Mouse (Mus musculus) gastrocnemius, adult 8-10 months (tissue): ENCODE data around the gene Zcchc8. TPM values are rescaled to one million over a fixed set of nuclear protein-coding genes. Genes with fewer than 3 reads are reported as not detected.
"Not testable (repeated sequence)": the region's sequence is repeated elsewhere in the genome, so short reads cannot be mapped to it uniquely, and the experiment has no call there.

ENCODE experiments used
- DNase-seq, 2 experiments: peaks; one replicate each; pipeline ENCODE4 v3.0.0; 2022; ENCODE audit warnings: low spot score in 2 of 2
- total RNA-seq, 4 experiments: library from RNA; stranded (reverse); gene quantifications; 2 replicates each; pipeline ENCODE4 v1.2.4; 2022

Zcchc8 gene
- total RNA-seq, result 10 to 100 TPM in 3 of 4 experiments, 1 to 10 TPM in 1; 10.0 to 15.4 (median 11.6) TPM

DNA sequence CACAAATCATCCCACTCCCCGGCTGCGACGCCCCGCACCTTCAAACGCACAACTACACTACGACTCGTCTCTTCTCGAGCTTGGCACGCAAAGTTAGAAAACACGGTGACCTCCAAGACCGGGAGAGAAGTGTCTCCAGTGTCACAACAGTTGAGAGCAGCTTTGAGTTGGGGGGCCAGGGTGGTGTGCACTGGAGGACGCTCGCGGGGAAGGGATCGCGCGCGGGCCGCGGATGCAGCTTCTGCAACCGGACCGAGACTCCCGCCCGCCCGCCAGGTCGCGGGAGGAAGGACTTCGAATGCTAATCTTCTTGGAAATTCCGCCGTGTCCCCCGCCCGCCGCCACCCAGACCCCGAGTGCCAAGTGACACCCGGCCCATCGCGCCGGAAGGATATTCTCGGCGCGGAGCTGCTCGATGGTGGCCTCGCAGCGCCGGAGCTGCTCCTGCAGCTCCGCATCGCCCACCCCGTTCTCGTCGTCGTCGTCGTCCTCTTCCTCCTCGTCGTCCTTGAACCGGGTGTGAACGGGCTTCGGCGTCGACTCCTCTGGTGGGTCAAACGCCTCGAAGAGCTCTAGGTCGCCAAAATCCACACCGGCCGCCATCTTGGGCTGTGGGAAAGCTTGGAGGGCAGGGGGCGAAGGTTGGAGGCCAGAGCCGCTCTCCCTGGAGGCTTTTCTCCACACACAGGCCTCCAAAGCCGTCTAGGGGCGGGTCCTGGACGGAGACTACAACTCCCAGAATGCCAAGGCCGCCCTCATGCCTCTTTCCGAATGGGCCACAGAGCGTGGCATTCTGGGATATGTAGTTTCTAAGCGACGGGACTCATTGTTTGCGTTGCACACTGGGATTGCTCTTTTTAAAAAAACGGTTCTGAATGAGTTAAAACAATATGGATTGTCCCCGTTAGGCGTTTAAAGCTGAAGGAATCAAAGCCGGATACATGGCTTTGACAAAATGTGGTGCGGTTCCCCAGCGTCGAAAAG, at the start of gene Zcchc8:
Gene Zcchc8 (minus strand): TSS at position 773 of the 984 bp plus-strand sequence.
- peak; percentile 92 to 94 for DNase-seq

DNA sequence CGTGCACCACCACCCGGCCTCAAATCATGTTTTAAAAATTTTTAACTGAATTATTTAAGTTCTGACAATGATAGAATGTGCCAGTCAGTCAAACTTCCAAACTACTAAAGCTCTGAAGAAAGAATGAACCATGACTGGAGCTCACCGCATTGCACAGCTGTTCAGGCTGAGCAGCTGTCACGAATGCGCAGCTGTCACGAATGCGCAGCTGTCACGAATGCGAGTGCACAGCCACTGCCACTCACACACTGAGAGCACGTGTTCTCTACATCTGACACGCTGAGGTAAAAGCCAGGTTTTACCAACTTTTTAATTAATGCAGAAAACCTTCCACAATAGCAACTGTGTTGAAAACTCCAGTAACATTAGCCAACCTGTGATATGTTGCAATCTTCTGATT, 45.6 kb upstream of the Zcchc8 start:
- DNase-seq, result not testable (repeated sequence)

DNA sequence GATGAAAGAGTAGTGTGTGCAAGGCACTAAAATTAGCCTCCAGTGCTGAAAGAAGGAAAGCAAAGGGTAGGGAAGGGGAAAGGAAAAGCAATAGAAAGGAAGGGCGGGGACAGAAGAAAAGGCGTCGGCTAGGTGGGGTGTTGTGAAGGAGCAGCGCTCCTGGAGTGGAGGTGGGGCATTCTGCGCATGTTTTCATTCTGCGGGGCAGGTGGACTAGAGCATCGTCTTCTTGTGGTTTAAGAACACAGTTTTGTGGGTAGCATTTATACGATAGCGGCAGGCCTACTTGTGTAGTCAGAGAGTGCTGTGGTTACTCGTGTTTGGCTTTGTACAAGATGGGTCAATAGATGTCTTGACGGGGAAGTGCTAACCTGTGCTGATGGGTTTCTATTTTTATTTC, 44.6 kb upstream of the Zcchc8 start:
- DNase-seq, result no peak

DNA sequence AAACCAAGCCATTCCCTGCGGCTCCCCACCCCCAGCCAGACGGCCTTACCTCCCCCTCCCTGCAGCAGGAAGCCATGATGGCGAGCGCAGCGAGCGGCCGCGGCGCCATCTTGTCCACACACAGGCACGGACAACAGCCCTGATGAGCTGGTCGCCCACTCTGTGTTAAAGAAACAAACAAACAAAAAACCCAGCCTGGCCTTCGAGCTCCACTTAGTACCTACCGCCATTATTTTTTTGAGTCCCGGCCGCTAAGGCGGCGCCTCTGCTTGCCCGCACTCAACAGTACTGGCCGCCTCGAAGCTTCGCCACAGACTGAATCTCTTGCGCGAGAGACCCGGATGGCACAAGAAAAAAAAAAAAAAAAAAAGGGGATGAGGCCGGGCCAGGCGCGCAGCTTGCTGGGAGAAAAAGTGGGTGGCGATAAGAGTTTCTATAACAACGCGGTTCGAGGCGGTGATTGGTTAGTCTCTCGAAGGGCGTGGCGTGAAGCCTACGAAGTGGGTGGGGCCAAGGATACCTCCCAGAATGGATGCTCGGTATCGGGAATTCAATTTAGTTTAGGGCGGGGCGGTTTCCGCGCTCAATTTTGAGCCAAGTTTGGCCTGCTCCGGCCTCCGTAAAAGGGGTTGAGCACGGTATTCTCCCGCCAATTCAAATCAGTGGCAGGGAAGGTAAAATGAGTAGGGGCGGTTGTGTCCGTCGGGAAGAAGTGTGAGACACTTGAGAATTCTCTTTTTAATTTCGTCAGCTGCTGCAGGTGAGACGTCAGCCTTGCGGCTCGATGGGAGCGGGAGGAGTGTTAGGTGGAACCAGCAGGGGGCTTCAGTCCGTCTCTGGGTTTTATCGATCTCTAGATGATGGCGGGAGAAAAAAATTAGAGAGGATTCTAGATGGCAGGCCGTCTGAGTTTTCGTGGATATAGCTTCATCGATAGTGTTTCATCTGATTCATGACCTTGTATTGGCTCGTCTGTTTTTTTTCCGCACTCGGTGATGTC, 28.5 kb upstream of the Zcchc8 start, which contains the start of the genes Rsrc2 and Kntc1:
Gene Rsrc2 (minus strand): TSS at position 350 of the 1,000 bp plus-strand sequence.
Gene Kntc1 (plus strand): TSS at position 652 of the 1,000 bp plus-strand sequence.
- DNase-seq, result peak; percentile 98 to 99

DNA sequence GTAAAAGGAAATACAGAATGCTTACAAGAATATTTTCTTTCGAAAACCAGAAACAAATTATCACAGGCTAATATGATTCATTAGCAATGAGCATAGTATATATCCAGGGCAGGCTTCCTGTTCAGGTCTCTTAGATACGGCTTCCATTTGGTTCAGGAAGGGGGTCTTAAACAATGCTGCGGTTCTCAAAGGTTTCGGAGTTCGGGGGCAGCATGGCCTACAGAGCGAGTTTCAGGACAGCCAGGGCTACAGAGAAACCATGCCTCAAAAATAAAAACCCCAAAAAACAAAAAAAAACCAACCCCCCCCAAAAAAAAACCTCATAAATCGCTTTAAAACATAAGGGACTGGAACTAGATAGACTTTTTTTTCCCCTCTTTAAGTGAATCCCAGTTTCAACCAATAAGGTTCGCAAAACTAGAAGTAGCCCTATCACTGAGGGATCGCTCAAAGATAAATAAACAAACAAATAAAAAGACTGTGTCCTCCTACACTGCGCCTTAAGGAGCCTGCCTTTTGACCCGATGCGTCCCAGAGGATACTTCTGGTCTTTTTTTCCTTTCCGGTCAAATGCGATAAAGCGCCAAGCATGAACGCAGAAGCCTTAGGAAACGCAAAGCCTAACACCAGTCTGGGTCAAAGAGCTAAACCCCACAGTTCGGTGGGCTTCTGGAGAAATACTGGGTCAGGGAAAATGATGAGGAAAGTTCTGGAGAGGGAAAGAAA, 27.6 kb upstream of the Zcchc8 start:
- no peak for DNase-seq

DNA sequence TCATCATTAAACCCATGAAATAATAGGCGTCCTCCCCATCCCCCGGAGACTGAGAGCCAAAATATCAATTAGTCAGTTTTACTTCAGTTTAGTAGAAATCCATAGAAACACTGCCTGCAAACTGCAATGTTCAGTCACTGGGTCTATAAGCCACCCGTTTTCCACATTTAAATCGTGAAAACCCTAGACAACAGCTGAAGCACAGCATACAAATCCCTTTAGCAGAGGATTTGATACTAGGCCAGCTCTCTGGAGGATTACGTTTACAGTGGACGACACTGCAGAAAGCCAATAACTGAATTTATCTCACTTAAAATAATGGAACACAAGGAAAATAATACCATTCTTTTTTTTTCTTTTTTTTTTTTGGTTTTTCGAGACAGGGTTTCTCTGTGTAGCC, 26.7 kb upstream of the Zcchc8 start:
- DNase-seq, result no peak

DNA sequence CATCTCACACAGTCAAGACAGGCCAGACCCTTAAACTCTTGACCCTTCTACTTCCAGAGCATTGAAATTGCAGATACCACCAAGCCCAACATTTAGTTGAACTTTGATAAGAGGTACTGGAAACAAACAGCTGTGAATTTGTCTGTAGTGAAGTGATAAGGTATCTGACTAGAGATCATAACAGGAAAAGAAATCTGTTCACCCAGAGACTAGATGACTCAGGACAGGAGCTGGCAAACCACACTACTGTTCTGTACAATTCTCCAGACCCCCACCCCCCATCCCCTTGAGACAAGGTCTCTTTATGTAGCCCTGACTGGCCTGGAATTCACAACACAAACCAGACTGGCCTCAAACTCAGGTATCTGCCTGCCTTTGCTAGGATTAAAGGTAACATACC, 25.4 kb upstream of the Zcchc8 start:
- DNase-seq, result no peak

DNA sequence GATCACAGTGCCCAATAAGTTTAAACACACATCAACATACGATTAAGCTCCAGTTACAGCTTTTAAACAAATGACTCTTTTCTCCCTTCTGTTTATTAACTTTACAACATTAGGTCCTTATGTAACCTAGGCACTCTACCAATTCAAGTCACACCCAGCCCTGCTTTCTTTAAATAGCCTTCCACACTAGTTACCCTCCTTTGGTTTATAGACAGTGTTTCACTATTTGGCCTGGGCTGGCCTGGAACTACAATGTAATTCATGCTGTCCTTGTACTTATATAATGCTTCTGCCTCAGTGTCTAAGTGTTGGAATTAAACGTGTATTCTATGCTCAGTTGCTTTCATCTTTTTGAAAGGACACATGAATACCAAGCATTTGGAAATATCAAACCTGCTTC, 23.5 kb upstream of the Zcchc8 start:
- no peak for DNase-seq

DNA sequence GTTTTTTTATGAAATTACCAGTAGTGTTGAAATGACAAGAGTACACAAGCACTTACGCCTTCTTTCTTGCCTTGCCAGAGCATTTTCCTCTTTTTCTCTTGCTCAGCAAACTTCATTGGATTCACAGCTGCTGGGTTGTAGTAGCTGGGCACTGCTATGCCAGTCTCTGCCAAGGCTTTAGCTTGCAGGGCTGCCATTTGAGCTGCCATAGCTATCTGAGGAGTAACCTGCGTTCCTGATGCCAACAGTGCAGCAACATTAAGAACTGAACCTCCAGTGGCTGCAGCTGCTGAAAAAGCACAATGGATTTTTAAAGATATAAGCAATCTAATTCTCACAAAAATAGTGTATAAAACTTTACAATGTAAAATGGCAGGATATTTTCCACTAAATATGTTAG, 10.1 kb upstream of the Zcchc8 start:
- peak in 1 of 2 experiments; percentile 22 for DNase-seq

DNA sequence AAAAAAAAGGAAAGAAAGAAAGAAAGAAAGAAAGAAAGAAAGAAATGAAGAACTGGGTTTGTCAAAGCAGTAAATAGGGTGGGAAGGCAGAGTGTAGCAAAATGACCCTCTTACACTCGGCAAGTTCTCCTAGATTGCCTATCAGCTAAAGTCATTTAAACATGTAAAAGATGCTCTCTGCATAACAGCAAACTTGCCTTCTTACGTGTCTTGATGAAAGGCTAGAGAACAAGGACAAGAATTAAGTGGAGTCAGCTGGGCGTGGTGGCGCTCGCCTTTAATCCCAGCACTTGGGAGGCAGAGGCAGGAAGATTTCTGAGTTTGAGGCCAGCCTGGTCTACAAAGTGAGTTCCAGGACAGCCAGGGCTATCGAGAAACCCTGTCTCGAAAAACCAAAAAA, 2.9 kb upstream of the Zcchc8 start:
- DNase-seq, result not testable (repeated sequence)

DNA sequence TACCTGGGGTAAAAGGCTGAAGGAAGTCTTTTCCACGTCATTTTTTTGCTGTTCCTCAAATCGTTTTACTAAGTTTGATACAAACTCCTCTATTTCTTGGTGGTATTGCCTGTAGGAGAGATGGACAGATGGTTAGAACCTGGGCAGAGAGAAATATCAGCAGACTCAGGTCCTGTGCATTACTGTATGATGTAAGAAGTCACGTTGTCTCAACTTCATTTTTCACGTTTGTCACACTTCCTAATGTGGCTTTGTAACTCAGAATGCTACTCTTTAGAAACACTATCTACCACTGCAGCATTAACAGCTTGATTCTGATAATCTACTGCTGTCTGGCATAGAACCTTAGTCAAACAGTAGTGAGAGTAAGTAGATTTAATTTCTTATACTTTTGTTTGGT, 6.3 kb downstream of the Zcchc8 start:
- DNase-seq, result no peak

DNA sequence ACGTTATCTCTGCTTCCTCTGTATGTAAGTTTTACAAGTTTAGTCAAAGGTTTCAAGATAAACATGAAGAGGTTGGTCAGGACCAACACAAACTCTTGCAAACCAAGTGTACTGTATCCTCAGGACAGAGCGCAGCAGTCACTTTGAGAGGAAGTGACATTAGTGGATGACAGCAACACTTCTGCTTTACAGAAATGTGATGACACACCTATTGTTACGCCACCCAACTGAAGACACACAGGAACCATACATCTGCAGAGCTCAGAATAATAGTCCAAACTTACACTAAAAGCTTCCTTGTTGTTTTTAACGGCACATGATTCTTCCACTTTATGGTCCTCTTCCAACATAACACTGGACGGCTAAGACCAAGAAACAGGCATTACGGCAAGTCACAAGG, 7.1 kb downstream of the Zcchc8 start:
- DNase-seq, result no peak

DNA sequence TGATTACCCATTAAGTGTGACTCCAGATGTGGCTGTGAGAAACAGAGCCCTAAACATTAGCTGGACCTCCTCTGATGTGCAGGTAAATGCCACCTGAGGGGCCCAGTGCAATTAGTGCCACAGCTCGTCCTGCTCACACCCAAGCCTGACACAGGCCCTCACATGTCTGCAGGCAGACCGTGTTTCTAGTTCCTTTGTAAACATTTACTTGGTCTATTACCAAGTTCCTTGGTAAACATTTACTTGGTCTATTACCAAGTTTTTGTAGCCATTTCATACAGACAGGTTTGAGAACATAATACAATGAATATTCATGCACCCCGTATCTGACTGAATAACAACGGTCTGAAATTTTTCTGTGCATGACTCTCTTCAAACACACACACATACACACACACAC, 11.3 kb downstream of the Zcchc8 start:
- DNase-seq, result no peak

DNA sequence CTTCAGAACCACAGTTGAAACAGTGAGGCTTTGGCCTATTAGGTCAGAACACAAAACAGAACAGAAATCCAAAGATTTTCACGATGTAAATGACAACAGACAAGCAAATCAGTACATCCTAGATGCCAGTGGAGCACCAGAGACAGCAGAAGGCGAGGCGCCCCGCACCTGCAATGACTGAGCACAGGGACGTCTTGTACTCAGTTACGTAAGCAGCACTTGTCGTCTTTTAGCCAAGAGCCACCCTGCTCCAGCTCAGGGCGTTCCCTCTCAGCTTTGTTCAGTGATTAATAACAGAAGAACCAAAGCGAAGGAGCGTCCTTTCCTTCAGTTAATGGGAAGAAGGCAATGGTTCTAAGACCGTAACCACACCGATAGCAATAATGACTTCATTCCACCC, 12.3 kb downstream of the Zcchc8 start:
- DNase-seq, result peak in 1 of 2 experiments; percentile 8

DNA sequence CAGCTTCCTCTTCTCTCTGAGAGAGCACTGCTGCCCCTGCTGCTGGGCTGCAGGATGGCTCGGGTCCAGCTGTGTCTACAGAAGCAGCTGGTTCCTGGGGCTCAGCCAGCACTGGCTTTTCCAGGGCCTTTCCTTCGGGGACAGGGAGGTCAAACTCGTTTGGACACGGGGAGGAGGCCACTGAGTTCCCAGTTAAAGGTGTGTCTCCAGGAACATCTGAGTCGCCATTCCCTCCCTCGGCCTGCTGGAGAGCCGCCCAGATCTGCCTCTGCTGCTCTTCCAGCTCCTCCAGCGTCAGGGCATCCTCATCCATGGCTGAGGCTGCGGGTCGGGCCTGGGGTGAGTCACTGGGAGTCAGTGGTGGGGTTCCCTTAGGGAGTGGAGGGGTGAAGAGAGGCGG, 20.3 kb downstream of the Zcchc8 start:
- peak; percentile 55 to 74 for DNase-seq

DNA sequence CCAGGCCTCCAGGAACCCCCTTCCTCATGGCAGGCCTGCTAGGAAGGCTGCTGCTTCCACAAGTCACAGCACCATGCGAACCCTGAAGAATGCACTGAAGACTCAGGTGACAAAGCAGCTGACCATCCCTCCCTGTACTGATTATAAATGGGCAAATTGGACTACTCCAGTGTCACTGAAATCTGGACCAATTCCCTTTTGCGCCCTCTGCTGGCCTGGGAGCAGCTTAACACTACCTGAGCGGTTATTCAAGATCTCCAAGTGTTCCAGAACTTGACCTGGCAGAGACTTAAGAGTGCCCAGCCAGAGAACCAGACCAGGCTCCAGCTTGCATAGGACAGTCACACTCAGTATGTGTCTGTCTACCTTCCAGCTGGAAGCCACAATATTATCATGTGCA, 21.7 kb downstream of the Zcchc8 start:
- DNase-seq, result peak in 1 of 2 experiments; percentile 52

DNA sequence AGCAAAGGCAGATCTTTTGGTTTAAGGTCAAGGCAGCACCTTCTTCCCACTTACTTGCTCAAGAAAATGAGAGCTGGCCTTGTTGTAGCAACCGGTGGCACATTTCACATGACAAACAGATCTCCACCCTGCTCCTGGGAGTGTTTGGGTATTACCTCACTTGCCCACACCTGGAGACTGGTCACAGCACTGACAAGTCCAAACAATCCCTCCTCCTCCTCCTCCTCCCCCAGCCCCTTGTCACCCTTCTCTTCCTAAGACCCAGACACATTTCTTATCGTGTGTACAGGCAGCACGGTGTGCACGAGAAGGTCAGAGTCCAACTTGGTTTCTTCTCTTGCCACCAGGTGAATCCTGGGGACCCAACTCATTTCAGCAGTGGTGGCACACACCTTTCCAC, 23.9 kb downstream of the Zcchc8 start:
- DNase-seq, result no peak

DNA sequence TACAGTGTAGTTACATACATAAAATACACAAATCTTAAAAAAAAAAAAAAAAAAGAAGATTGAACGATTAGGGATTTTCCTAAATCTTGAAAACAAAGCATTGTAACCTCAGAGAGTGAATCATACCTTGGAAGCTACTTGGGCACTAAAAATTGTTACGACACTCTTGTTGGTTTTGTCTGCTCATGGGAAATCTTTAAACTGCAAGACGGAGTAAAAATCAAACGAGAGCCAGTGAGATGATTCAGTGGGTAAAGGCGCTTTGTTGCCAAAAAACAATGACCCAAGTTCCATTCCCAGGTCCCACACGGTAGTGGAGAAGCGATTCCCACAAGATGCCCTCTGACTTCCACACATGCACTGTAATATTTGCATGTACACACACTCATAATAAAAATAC, 24.7 kb downstream of the Zcchc8 start:
- DNase-seq, result no peak

DNA sequence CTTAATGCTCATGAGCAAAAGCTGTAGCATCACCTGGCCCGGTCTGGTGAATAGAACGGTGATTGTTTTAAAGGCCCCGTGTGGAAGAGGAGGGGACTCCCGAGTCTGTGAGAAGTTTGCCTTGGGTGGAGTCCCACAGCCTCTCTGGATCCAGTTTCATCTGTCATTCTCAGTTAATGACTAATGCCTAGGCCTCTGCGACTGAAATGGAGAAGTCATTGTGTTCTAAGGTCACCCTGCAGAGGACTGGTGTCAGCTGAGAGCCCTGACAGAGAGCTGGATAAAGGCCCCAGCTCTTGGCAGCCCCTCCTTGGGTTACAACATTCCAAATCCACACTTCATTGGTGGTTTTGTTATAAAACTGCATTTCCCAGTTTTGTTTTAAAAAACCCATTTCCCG, 26.4 kb downstream of the Zcchc8 start:
- DNase-seq, result no peak

DNA sequence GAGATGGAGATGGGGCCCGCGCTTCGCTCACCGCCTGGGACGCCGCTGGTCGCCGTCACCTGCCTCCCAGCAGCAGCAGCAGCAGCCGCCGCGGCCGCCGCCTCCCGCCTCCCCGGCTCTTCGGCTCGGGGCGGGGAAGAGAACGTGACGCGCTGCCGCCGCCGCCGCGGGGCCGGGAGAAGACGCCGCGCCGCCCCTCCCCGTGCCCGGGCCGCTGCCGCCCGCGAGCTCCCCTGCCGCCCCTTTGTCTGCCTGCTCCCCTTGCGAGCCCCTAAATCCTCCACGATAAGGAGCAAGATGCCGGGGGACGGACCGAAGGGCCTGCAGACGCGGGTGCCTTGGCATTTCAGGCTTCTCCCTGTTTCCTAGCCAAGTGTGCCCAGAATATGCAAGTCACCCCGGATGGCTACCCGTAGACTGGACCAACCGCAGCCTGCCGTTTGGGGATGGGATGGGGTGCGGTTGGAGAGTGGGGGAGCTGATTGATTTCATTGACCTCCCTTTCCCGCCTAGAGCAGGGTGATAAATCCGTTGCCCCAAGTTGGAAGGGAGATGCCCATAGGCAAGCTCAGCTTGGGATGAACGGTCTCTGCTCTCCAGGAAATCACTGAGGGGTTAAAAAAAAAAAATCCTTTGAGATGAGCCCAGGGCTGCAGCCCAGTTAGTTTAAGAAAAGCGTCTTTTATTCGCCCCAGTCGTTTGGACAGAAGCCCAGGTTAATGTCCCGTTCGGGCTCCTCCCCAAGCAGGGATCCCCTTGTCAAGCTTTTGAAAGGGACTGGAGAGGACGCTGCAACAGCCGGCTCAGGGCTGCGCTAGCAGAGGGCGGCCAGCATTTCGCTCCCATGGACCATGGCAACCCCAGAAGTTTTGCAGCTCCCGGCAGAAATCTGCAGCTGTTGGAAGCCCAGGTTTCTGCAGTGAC, 36.4 kb downstream of the Zcchc8 start, which contains the start of gene Clip1:
Gene Clip1 (minus strand): TSS at position 398 of the 924 bp plus-strand sequence.
- DNase-seq, result peak in 1 of 2 experiments; percentile 44
